Mouse (Mus musculus): Measurements from ENCODE around the gene Emc10.

- TF ChIP-seq TAL1 (IDR thresholded peaks at IDR 0.05; ENCODE audit: low read length) (no peak; the same call in 2 of the 3 replicates), GATA1 (IDR thresholded peaks at IDR 0.05; ENCODE audit: low read length) (no peak)
Measured at GRCm38 (mm10) chr7:44496771-44497109, 411 bp upstream of the Emc10 start.

Measured in erythroblast, embryonic 14.5 days (primary cell).